Mouse (Mus musculus) heart, embryonic 10.5 days (tissue): ENCODE results near the gene Camk1d. TPM values are rescaled to one million over a fixed set of nuclear protein-coding genes. Genes with fewer than 3 reads are reported as not detected.

Source experiments
- DNase-seq: peaks from one replicate; pipeline ENCODE4 v3.0.0-alpha.2; 2017; ENCODE audit warnings: low spot score
- H3K27ac ChIP-seq: fragments of 300-500 bp; sonication (generic); 2 replicates; pipeline ENCODE4 v1.5.1; 2016; ENCODE audit warnings: mild to moderate bottlenecking
- H3K27me3 ChIP-seq: fragments of 300-500 bp; sonication (generic); 2 replicates; pipeline ENCODE4 v1.6.1; 2016; ENCODE audit warnings: mild to moderate bottlenecking; ENCODE audit not compliant: poor library complexity, insufficient read depth, severe bottlenecking
- H3K36me3 ChIP-seq: fragments of 300-500 bp; sonication (generic); 2 replicates; pipeline ENCODE4 v1.6.1; 2016; ENCODE audit warnings: mild to moderate bottlenecking, moderate library complexity
- H3K4me1 ChIP-seq: fragments of 300-500 bp; sonication (generic); 2 replicates; pipeline ENCODE4 v1.6.1; 2016; ENCODE audit warnings: mild to moderate bottlenecking
- H3K4me3 ChIP-seq: fragments of 300-500 bp; sonication (generic); 2 replicates; pipeline ENCODE4 v1.5.1; 2016; ENCODE audit warnings: mild to moderate bottlenecking, moderate library complexity
- H3K9me3 ChIP-seq: fragments of 300-500 bp; sonication (generic); 2 replicates; pipeline ENCODE4 v1.6.1; 2016; ENCODE audit warnings: mild to moderate bottlenecking, moderate library complexity
- WGBS: fragments of 180-500 bp; shearing (Covaris S2); methylation state at CpG from one replicate; pipeline ENCODE4 v1.1.7; 2016; 5-methylcytosine and 5-hydroxymethylcytosine counted together
- polyA plus RNA-seq: library from polyadenylated mRNA; unstranded; fragments of >200 nt; fragmentation: Nextera tagmentation; extraction: Ambion mirVana; gene quantifications from 2 replicates; pipeline ENCODE4 v1.2.1, GENCODE M21; 2016

Gene Camk1d
- polyA plus RNA-seq, 1 experiment from 2014 or later, result 1.1 TPM

DNA sequence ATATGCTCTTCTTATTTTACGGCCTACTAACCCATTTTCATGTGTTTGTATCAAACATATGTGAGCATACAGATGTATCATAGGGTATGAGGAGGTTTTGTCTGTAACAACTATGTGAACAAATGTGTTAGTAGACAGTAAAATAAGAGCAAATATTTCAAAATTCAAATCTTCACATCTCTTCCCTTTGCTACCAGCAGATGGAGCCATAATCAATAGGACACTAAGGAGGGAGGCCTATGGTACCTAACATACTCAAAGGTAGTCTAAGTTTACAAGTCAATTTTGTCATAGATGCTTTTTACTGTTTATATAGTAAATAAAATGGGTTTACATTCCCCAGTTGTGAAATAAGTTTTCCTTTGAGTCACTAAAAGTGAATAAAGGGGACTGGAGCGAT lies 262.7 kb downstream of the Camk1d start:
- Histone ChIP-seq H3K4me3 (no peak overlapping the region), H3K9me3 (no peaks in the 10 kb centered on the region), H3K4me1 (0 out of 2 replicates have a peak, but pooled peaks cover 5% of the 10 kb centered on the region), H3K27me3 (no peaks in the 10 kb centered on the region), H3K27ac (no peak overlapping the region), H3K36me3 (no peaks in the 10 kb centered on the region)
- no peak for DNase-seq
- WGBS, result 91% methylated on average over 2 of the region's 2 CpGs

- H3K27me3 ChIP-seq, result no peaks in the 10 kb centered on the region
- no peak for DNase-seq
- H3K36me3 ChIP-seq, result no peaks in the 10 kb centered on the region
- H3K9me3 ChIP-seq, result no peaks in the 10 kb centered on the region
- no peaks in the 10 kb centered on the region for H3K4me1 ChIP-seq
- WGBS, result 86% methylated on average over 5 of the region's 5 CpGs
- H3K27ac ChIP-seq, result no peak overlapping the region
- H3K4me3 ChIP-seq, result no peak overlapping the region
Measured at GRCm38 (mm10) chr2:5445357-5445756, 269.0 kb downstream of the Camk1d start.

DNA sequence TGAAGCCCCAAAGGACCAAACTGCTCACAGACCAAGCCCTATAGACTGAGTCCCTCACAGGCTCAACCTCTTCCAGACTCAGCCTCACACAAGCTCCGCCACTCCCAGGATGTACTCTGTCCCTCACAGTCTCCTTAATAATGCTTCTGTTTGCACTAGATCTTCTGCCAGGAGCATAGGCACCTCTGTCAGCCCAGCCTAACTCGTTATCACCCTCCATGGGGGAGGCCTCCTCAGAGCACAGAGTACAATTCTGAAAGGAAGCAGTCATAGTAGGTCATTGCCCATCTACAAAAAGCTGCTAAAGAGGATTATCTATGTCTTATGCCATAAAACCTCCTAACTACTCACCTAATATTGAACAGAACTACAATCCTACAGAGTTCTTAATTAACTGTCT lies 276.6 kb downstream of the Camk1d start:
- Histone ChIP-seq H3K4me3 (no peak overlapping the region), H3K36me3 (no peaks in the 10 kb centered on the region), H3K27ac (no peak overlapping the region), H3K9me3 (no peaks in the 10 kb centered on the region), H3K27me3 (no peaks in the 10 kb centered on the region), H3K4me1 (no peaks in the 10 kb centered on the region)
- 39% methylated on average over 2 of the region's 2 CpGs for WGBS
- no peak for DNase-seq

DNA sequence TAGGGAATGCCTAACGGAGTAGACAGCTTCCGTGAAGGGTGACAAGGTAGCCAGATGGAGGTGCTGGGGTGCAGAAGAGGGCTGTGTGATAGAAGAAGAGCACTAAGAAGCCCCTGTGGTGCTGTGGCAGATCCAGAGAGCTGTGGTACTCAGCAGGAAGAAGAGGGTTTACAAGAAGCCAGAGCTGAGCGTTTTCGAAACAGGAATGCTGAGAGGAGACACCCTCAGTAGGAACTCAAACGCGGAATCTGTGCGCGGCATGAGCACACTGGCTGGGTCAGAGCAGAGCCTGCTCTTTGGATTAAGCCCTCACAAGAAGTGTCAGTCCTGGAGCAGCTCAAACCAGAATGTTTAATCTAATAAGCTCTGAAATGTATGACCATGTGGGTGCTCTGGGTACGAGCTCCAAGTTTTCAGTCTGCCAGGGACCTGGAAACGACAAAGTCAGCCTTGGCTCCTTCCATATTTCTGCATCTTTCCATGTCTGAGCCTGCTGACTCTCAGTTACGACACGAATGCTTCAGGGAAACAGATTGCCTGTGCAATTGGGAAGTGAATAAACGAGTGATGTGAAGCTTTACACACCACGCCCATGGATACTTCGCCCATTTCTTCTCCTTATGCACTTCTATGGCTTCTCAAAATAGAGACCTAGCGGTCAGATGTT lies 278.6 kb downstream of the Camk1d start:
- Histone ChIP-seq H3K27ac (no peak overlapping the region), H3K4me3 (no peak overlapping the region), H3K4me1 (no peaks in the 10 kb centered on the region), H3K36me3 (no peaks in the 10 kb centered on the region), H3K9me3 (no peaks in the 10 kb centered on the region), H3K27me3 (no peaks in the 10 kb centered on the region)
- 83% methylated on average over 16 of the region's 16 CpGs for WGBS
- DNase-seq, result no peak

DNA sequence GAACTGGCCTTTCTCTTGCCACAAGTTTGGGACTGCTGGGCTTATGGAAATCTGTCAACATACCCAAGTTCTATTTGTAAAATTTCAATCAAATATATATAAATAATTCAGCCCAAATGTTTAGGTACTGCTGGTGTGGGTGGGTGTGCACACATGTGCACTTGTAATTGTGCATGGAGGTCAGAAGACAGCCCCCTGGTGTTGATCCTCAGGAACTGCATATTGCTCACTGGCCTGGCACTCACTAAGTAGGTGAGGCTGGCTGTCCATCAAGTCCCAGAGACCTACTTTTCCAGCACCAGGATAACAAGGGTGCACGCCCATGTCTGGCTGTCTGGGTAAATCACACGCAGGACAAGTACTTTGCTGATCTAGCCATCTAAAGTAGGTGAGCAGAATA lies 283.0 kb downstream of the Camk1d start:
- no peaks in the 10 kb centered on the region for H3K36me3 ChIP-seq
- 51% methylated on average over 2 of the region's 2 CpGs for WGBS
- no peaks in the 10 kb centered on the region for H3K9me3 ChIP-seq
- no peaks in the 10 kb centered on the region for H3K27me3 ChIP-seq
- no peaks in the 10 kb centered on the region for H3K4me1 ChIP-seq
- H3K4me3 ChIP-seq, result no peak overlapping the region
- H3K27ac ChIP-seq, result no peak overlapping the region
- DNase-seq, result no peak

DNA sequence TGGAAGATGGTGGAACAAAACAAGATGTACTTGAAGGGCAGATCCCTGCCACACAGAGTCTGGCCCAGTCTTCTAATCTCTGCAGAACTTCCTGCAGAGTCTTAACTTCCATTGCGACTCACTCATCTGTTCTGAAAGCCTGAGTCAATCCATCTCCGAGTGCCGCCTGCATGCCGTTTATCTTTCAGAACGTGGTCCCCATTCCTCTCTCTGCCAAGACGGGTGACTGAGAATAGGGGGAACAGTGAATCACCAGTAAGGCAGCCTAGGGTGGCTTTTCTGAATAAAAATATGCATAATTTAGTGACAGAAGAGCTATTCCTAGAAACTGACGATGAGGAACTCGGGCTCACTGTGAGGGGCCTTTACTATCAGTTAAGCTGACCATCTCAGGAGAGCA lies 284.4 kb downstream of the Camk1d start:
- no peaks in the 10 kb centered on the region for H3K27me3 ChIP-seq
- H3K9me3 ChIP-seq, result no peaks in the 10 kb centered on the region
- WGBS, result 59% methylated on average over 8 of the region's 8 CpGs
- no peaks in the 10 kb centered on the region for H3K36me3 ChIP-seq
- no peak overlapping the region for H3K27ac ChIP-seq
- no peak overlapping the region for H3K4me3 ChIP-seq
- H3K4me1 ChIP-seq, result no peaks in the 10 kb centered on the region
- no peak for DNase-seq

DNA sequence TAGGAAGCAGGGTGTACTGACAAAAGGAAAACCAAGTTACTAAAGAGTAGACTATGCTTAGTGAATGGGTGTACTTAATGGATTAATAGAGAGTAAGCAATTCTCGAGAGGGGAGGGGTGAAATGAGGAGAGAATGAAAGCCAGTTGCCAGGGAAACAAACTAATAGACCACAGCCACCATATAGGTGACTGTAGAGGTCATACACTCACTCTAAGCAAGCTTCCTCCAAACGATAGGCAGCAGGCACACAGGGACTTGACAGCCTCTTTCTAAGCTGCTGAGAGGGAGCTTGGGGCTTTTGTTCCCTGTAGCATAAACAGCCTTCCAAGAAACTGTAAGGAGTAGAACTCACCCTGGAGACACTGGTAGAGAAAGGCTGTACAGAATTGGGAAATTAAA lies 288.2 kb downstream of the Camk1d start:
- H3K9me3 ChIP-seq, result no peaks in the 10 kb centered on the region
- no peak overlapping the region for H3K27ac ChIP-seq
- DNase-seq, result no peak
- H3K4me3 ChIP-seq, result no peak overlapping the region
- no peaks in the 10 kb centered on the region for H3K4me1 ChIP-seq
- H3K36me3 ChIP-seq, result no peaks in the 10 kb centered on the region
- H3K27me3 ChIP-seq, result no peaks in the 10 kb centered on the region
- 51% methylated on average over 2 of the region's 2 CpGs for WGBS

DNA sequence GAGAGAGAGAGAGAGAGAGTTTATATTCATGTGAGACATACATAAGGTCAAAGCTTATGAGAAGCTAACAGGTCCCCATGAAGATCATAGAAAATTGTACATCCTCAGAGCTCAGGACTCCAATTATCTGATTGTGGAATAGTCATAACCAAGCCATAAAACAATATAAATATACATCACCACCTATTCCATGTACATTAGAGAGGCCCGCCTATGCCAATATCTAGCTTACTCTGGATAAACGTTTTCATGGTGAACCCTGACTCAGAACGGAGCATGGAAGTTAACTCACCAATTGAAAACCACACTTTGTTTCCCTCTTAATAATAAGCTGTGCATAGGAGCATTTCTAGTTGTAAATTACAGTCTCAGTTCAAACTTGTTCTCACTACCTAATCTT lies 288.7 kb downstream of the Camk1d start:
- no peak overlapping the region for H3K4me3 ChIP-seq
- WGBS, result 81% methylated on average over 3 of the region's 3 CpGs

GRCm38 (mm10) chr2:5420621-5421196 lies 293.6 kb downstream of the Camk1d start:
- DNase-seq, result no peak
- Histone ChIP-seq H3K27ac (no peak overlapping the region), H3K27me3 (no peaks in the 10 kb centered on the region), H3K4me3 (no peak overlapping the region), H3K4me1 (no peaks in the 10 kb centered on the region), H3K9me3 (no peaks in the 10 kb centered on the region), H3K36me3 (no peaks in the 10 kb centered on the region)
- WGBS, result 77% methylated on average over 5 of the region's 5 CpGs

More for the DNA sequence above, 288.7 kb downstream of the Camk1d start:
- no peaks in the 10 kb centered on the region for H3K9me3 ChIP-seq
- DNase-seq, result no peak
- no peaks in the 10 kb centered on the region for H3K27me3 ChIP-seq
- H3K27ac ChIP-seq, result no peak overlapping the region
- H3K36me3 ChIP-seq, result no peaks in the 10 kb centered on the region
- H3K4me1 ChIP-seq, result no peaks in the 10 kb centered on the region

DNA sequence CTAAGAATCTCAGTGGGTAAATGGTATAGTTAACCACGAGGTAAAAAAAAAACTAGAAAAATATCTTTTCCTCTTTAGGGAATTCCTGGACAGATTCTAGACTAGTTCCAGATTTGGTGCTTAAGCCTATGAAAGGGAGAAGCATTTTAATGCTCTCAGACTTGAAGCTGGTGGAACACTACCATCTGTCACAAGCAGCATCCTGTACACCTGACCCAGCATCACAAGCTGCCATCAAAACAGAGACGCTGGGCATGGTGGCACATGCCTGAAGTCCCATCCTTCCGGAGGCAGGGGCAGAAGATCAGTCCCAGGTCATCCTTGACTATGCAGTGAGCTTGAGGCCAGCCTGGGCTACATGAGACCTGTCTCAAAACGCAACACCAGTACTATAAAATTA lies 295.5 kb downstream of the Camk1d start:
- Histone ChIP-seq H3K4me3 (no peak overlapping the region), H3K9me3 (no peaks in the 10 kb centered on the region), H3K36me3 (no peaks in the 10 kb centered on the region), H3K4me1 (no peaks in the 10 kb centered on the region), H3K27me3 (no peaks in the 10 kb centered on the region), H3K27ac (no peak overlapping the region)
- WGBS, result 83% methylated on average over 4 of the region's 4 CpGs
- no peak for DNase-seq

DNA sequence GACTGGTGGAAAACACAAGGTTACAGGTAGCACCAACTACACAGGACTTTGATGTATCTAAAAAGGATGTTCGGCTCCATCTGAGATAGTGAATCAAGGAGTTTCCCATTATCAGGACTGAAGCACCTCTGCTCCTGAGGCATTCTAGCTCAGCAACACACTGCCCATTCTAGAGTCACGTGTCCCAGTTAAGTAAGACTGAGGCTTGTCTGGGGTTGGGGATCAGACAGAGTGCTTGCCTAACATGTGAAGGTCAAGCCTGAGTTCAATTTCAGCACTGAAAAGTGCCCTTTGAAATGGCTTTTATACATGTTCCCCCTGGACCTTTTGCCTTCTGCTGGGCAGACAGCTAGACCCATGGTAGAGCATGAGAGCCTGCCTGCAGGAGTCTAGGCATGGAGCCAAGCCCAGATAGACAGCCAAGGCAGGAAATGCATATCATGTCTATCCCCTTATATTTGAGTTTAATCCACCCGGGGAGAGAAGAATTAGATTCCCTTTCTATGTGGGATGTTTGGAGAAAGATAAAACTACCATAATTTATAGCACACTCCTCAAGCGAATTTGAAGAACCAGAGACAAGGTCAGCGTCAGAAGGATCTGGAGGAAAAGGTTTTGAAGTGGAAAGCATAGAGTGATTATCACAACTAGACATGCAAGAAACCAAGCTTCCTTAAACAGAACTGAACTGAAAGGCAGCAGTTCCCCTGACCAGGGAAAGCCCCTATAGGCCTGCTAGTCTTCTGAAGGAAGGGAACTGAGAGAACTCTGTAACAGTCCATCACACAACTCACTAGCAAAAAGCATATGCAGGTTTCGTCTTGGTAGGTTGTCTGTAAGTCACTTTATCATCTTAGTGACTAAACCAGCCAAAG lies 296.9 kb downstream of the Camk1d start:
- Histone ChIP-seq H3K27ac (no peak overlapping the region), H3K4me1 (no peaks in the 10 kb centered on the region), H3K36me3 (no peaks in the 10 kb centered on the region), H3K9me3 (no peaks in the 10 kb centered on the region), H3K27me3 (no peaks in the 10 kb centered on the region), H3K4me3 (no peak overlapping the region)
- WGBS, result 66% methylated on average over 6 of the region's 6 CpGs
- DNase-seq, result no peak

- H3K9me3 ChIP-seq, result no peaks in the 10 kb centered on the region
- no peak for DNase-seq
- no peaks in the 10 kb centered on the region for H3K27me3 ChIP-seq
- 51% methylated on average over 2 of the region's 2 CpGs for WGBS
- no peak overlapping the region for H3K27ac ChIP-seq
- 0 out of 2 replicates have a peak, but pooled peaks cover 3% of the 10 kb centered on the region for H3K4me1 ChIP-seq
- H3K4me3 ChIP-seq, result no peak overlapping the region
- H3K36me3 ChIP-seq, result no peaks in the 10 kb centered on the region
Measured at GRCm38 (mm10) chr2:5411774-5412173, 302.5 kb downstream of the Camk1d start.

DNA sequence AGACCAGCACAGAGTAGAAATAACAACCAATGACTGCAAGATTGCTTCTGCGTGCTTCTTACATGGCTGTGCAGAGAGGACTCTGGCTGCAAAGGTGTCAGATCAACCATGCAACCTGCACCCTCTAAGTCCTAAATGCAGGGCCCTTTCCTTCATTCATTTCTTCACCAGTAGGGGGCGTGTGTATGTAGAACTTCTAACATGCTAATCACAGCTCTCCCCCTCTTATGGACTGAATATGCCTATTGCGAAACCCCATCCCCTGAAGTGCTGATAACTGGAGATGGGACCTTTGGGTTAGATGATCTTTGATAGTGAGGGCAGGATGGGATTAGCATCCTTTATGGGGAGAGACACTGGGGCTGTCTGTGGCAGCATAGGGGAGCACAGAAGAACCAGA lies 310.5 kb downstream of the Camk1d start:
- 50% methylated on average over 3 of the region's 3 CpGs for WGBS
- Histone ChIP-seq H3K4me3 (no peak overlapping the region), H3K27ac (no peak overlapping the region), H3K27me3 (no peaks in the 10 kb centered on the region), H3K4me1 (no peaks in the 10 kb centered on the region), H3K9me3 (no peaks in the 10 kb centered on the region), H3K36me3 (no peaks in the 10 kb centered on the region)
- no peak for DNase-seq
